Mouse (Mus musculus): ENCODE data around the gene Olfr259.

- TF ChIP-seq CTCF (IDR thresholded peaks at IDR 0.05; ENCODE audit: insufficient read depth, low read length) (no peak), POLR2A (IDR thresholded peaks at IDR 0.05; ENCODE audit: borderline replicate concordance, extremely low read depth, low read depth, low read length) (no peak)
Observed at GRCm38 (mm10) chr2:87152524-87152923, 38.2 kb upstream of the Olfr259 start, which contains the start of gene Olfr1111.
